Mouse (Mus musculus) regulatory T cell (primary cell): ENCODE data around the gene Mmp15.

Experiments
- in situ Hi-C: fragments of 300-600 bp; cut with MboI, MseI; formaldehyde crosslinking; loops from one replicate; pipeline ENCODE4 v1.15.1; 2025; ENCODE audit warnings: high pct_unique_total_duplicates

The Mmp15 gene

DNA sequence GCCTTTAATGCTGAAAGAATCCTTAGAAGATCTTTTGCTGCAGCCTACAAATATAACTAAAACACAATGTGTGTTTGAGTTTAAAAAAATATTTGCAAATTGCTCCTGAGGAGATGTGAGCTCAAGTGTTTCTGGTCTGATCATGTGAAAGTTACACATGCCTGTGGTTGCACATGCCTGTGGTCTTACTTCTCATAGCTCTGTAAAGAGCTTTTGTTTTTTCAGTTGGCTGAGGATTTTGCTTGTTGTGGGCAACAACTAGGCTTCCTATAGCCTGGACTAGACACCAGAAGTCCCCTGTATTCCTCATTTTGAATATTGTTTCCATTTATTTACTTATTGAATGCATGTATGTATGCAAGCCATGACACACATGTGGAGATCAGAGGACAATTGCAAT is 15.7 kb upstream of the Mmp15 start:
- in situ Hi-C loops = no loop called here

GRCm38 (mm10) chr8:95341721-95342120 is 10.3 kb upstream of the Mmp15 start:
- in situ Hi-C loops = no loop called here

- in situ Hi-C loops = no loop called here
Observed at GRCm38 (mm10) chr8:95344668-95345067, 7.4 kb upstream of the Mmp15 start.

GRCm38 (mm10) chr8:95346643-95347545 is 5.2 kb upstream of the Mmp15 start:
- in situ Hi-C loops = no loop called here

DNA sequence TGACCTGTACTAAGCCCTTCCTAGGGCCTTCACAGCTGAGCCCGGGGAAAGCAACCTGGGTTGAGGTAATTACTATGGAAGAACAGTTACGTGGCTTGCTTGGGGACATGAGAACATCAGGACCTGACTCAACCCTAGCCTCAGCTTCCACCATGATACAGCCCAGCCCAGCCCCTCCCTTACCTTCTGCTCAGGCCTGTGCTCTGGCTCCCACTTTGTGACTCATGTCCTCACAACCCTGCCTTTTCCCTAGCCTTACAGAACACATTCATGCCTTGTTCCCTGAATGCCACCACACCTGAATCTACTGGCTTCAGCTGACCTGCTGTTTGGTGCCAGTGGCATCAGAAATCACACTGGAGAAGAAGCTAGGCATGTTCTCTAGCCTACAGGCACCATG is 3.7 kb upstream of the Mmp15 start:
- in situ Hi-C loops = no loop called here

GRCm38 (mm10) chr8:95348811-95349630 is 3.0 kb upstream of the Mmp15 start:
- in situ Hi-C loops = no loop called here

GRCm38 (mm10) chr8:95351461-95351860 is 607 bp upstream of the Mmp15 start:
- in situ Hi-C loops = no loop called here

DNA sequence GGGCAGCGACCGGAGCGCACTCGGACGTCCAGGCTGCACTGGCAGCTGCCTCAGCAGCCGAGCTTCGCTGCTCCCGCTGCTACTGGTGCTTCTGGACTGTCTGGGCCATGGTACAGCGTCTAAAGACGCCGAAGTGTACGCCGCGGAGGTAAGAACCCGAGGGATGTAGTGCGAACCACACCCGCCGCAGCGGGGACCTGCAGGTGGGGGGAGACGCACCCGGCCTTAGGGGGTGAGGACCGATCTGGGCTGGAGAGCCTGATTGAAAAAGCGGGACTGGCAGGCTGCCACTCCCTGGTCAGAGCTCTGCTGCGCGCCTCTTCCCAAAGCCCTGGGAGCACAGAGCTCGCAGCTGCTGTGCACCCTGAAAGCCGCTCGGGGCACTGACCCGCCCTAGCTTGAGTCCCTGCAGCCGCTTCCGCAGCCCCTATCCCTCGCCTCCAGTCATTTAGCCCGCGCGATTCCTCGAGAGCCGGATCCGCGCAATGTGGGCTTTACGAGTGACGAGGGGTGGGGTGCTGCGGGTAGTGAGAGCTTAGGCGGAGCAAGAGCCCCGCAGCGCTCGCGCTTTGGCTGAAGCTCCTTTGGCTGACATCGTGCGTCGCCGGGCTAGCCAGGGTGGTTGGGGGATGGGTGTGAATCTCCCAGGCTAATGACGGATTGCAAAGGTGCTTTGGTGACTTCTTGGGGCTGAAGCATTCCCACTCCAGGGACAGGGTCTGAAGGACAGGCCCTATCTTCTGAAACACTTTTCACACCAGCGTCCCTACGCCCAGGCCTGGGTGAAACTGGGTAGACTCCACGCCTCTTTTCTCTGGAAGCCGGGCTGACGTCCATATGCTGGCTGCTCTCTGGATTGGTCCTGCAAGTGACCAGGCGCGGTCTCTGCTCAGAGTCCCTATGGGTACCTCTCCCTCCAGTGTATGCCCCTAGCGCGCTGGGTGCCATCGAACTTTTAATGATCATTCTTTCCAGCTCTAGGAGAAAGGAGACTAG is 1.1 kb downstream of the Mmp15 start:
- in situ Hi-C loops = no loop called here

DNA sequence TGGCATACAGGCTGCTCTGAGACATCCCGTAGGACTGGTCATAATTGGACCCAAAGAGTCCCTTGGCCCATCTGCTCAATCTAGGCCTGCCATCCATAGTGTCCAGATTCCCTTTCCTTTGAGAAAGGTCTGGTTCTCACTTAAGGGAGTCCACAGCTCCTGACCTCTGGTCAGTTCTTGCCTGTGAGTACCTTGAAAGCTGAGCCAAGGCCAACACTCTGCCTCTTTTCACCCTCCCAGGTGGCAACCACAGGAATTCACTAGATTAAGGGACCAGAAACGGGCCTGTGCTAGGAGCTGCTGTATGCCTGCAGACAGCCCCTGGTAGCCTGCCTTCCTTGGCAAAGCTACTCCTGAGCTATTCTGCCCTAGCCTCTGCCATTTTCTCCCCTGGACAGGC is 2.5 kb downstream of the Mmp15 start:
- in situ Hi-C loops = no loop called here

DNA sequence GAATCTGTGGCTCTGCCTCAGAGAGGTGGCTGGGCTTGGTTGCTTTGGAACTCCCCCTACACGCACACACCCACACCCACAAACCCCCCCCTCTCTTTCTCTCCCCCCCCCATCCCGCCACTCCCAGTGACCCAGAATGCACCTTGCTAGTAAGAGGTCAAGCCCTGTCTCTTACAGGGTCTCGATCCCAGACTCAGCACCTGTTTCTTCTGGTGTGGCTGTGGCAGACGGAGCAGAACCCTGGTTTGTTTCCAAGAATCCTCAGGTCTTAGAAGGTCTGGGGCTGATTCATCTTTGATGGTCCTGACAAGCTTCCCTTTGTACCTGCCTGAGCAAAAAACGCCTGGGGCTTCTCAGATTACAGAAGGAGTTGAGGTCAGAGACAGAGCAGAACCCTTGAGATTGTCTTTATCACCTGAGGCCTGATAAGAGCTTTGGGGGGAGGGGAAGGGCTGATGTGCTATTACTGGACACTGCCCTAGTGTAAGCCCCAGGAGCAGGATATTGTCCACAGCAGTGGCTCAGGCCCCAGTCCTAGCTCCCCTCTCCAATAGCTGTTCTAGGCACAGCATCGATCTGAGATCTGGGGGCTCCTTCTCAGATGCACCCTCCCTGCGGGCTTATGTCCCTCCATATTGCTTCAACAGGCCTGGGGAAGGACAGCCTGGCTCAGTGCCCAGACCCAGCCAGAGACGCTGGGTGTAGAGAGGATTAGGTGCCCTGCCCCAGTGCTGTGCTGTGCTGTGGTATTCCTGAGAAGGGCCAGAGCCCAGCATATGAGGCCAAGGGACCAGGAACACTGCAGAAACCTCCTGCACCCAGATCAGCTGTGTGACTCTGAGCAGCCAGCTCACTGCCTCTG is 6.7 kb downstream of the Mmp15 start:
- in situ Hi-C loops = no loop called here

DNA sequence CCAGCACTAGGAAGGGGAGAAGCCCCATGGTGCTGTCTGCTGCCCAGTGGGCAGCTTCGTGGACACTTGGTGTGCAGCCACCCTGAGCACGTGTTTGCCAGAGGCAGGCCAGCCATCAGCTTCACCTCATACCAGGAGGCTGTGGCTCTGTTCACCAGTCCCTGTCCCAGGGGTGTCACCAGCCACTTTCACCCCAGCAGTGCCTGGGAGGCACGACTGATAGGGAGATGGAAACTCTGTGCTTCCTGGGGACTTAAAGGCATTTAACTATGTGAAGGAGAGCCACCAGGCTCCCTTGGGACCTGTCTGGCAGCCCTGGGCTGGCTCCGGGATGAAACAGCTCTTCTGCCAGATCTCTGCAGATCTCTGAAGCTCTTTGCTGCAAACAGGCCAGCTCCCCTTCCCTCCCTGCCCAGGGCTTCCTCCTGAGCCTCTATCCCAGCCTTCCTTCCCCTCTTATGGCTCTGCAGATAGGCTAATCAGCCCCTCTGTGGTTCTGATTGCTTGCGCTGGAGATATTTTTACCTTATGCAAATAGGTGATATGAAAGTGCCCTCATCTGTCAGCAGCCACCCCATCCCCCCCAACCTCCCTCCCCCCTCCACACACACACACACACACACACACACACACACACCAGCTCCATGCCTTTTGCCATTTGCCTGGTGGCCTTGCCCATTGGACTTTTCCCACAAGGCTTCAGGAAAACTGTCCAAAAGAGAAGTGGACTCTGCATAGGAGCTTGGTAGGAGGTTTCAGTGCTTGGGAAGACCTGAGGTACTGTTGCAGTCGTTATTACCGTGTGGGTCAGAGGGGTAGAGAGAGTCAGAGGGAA is 8.3 kb downstream of the Mmp15 start:
- in situ Hi-C loops = no loop called here

GRCm38 (mm10) chr8:95361016-95361341 is 8.9 kb downstream of the Mmp15 start:
- in situ Hi-C loops = no loop called here

DNA sequence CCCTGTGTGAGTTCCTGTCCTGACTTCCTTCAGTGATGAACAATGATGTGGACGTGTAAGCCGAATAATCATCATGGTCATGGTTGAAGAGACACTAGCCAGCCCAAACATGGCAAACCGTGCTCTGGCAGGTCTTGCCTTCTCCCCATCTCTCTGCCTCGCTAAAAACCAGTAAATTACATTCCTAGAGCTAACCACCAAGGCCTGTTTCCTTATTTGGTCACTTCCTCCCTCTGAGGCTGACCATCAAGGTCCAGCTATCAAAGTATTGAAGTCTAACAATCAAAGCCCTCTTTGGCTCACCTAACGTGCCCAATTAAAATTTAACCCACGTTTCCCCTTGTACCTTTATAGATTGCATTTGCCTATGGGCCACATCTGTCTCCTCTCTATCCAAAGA is 10.2 kb downstream of the Mmp15 start:
- in situ Hi-C loops = no loop called here

DNA sequence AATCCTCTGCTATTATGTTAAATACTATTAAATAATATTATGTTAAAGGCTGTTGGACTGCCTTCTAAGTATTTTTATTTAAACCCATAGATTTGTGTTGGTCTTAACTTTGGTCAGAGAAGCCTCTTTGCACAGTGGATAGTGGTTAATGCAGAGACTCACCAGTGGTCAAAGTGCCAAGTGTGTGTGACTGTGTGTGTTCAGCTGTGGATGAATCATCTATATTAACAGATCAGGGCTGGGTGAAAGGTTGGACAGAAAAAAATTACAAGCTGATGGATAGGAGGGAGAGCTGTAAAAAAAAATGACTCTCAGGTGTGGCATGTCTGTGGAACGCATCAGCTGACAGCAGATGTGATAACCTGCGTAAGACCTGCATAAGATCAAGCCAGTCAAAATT is 11.8 kb downstream of the Mmp15 start:
- in situ Hi-C loops = no loop called here

DNA sequence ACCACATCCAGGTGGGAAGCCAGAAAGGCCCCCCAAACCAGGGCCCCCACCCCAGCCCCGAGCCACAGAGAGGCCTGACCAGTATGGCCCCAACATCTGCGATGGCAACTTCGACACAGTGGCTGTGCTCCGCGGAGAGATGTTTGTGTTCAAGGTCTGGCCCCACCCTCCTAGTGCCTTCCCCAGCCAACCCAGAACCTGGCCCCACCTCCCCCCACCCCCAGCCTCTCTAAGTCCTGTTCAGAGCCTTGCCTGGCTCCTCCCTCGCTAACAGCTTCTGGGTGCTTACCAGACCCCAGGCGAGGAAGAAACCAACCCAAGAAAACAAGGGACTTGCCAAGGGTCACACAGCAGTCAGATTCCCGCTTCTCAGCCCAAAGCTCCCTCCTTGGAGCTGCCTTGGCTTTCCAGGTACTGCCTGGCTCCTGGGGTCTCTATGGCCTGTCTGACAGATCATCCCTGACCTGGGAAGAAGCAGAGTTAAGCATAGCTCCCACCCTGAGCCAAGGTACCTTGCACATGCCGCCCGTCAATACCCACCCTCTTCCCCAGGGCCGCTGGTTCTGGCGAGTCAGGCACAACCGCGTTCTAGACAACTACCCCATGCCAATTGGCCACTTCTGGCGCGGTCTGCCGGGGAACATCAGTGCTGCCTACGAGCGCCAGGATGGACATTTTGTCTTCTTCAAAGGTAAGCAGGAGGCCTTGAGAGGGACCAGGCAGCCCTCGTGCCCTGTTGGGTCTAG is 17.7 kb downstream of the Mmp15 start:
- in situ Hi-C loops = no loop called here

DNA sequence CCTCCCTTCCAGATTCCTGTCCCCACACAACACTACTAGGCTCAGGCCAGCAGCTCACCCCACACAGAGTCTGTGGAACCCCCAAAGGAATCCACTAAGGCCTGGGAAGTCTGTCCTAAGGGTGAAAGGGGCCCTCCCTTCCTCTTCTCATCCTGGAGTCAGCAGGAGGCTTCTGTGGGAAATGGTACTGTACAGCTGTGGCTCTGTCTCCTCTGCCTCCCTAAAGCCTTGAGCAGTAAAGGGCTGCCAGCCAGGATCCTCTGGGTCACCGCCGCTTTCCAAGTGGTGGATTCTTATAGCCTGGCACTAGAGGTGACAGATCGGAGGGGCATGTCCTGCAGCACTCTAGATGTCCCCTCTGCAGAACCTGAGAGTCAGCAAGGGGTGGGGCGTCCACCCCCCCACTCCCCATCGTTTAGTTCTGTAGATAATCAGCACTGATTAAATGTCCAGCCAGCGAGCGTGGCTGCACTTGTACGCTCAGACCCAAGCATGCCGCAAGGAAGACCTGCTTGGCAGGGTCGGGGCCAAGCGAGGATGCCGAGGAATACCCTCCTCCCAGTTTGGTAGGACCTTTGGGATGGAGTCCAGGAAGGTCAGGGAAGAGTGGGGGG is 21.4 kb downstream of the Mmp15 start:
- in situ Hi-C loops = no loop called here

GRCm38 (mm10) chr8:95374429-95374828 is 22.4 kb downstream of the Mmp15 start:
- in situ Hi-C loops = no loop called here

- in situ Hi-C loops = no loop called here
Observed at GRCm38 (mm10) chr8:95375374-95375930, 23.4 kb downstream of the Mmp15 start.
